In the genomic region with DNA sequence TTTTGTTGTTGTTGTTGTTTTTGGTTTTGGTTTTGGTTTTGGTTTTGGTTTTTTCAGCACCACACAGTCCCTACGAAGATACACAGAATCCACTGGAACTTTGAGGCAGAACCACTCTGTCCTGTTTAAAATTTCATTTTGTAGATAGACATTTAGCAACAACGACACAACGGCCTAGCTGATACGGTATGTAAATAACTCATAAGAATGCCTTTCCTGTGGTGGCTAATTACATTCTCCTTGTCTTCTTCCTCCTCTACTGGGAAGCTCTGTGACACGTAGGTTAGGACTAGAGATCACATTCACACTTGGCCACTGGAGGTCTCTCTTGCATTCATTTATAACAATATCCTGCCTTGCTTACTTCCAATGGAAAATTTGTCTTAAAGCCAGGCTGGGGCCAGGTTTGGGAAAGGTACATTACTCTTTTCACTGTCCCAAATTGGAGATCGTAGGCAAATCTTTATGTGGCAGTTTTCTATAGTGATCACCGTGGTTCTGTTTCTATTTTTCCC, we compare ENCODE assay signal across 10 mouse cellular contexts. TPM values are rescaled to one million over a fixed set of nuclear protein-coding genes. Genes with fewer than 3 reads are reported as not detected.
A peak's percentile ranks its signal among the peaks of the same experiment; 100 is the strongest.
DNase-seq lines count a peak whose midpoint lies in the region; ATAC-seq lines count a peak whose summit lies in the region.
"Had no signal": no experiment of that assay in that cellular context is flagged by ENCODE, and none has a peak within 500 bp of the region (broad histone marks: within the 10 kb centered on the region; RNA-seq: fewer than 3 reads in every experiment).

No protein-coding gene starts in this region.

- H3K4me1 ChIP-seq in forebrain, embryonic 16.5 days (replicated peaks; ENCODE audit: control insufficient read depth, insufficient read depth, low read length): no peaks in the 10 kb centered on the region
- H3K4me1 ChIP-seq in forebrain, embryonic 10.5 days: no peaks in the 10 kb centered on the region
- H3K4me1 ChIP-seq in neural tube, embryonic 11.5 days (ENCODE audit: control insufficient read depth, insufficient read depth, low read length): no peaks in the 10 kb centered on the region
- H3K4me1 ChIP-seq: neural tube, embryonic 13.5 days had no signal

- no peak overlapping the region for H3K4me3 ChIP-seq in forebrain, embryonic 16.5 days (replicated peaks; ENCODE audit: low read length)
- no peak overlapping the region for H3K4me3 ChIP-seq in forebrain, embryonic 10.5 days
- H3K4me3 ChIP-seq in neural tube, embryonic 11.5 days (ENCODE audit: low read depth, low read length): no peak overlapping the region
- H3K4me3 ChIP-seq: neural tube, embryonic 13.5 days had no signal

- H3K27ac ChIP-seq in forebrain, embryonic 16.5 days (ENCODE audit: low read length): no peak overlapping the region
- H3K27ac ChIP-seq in forebrain, embryonic 10.5 days: no peak overlapping the region
- H3K27ac ChIP-seq in neural tube, embryonic 11.5 days (ENCODE audit: low read depth, low read length): no peak overlapping the region
- H3K27ac ChIP-seq: neural tube, embryonic 13.5 days had no signal

- no peak overlapping the region for H3K9ac ChIP-seq in forebrain, embryonic 16.5 days (replicated peaks; ENCODE audit: low read depth, low read length)
- no peak overlapping the region for H3K9ac ChIP-seq in neural tube, embryonic 11.5 days (ENCODE audit: low read length)
- H3K9ac ChIP-seq: neural tube, embryonic 13.5 days had no signal

- H3K4me2 ChIP-seq in forebrain, embryonic 16.5 days (ENCODE audit: low read length): no peak overlapping the region
- no peak overlapping the region for H3K4me2 ChIP-seq in neural tube, embryonic 11.5 days (ENCODE audit: low read depth)
- H3K4me2 ChIP-seq: neural tube, embryonic 13.5 days had no signal

- H3K9me3 ChIP-seq in forebrain, embryonic 16.5 days (ENCODE audit: control insufficient read depth, low read length): no peaks in the 10 kb centered on the region
- no peaks in the 10 kb centered on the region for H3K9me3 ChIP-seq in forebrain, embryonic 10.5 days
- no peaks in the 10 kb centered on the region for H3K9me3 ChIP-seq in neural tube, embryonic 11.5 days (ENCODE audit: control insufficient read depth, low read length)
- H3K9me3 ChIP-seq: neural tube, embryonic 13.5 days had no signal

- peak; percentile 64; the same call in 1 of the 2 replicates for ATAC-seq in forebrain, embryonic 16.5 days
- ATAC-seq in neural tube, embryonic 11.5 days (ENCODE audit: insufficient read depth, low FRiP score, low TSS enrichment): no peak

- WGBS in forebrain, embryonic 16.5 days: 52% methylated on average over 7 of the region's 7 CpGs
- 49% methylated on average over 7 of the region's 7 CpGs for WGBS in forebrain, embryonic 10.5 days
- WGBS in neural tube, embryonic 11.5 days: 51% methylated on average over 7 of the region's 7 CpGs

- H3K36me3 ChIP-seq in forebrain, embryonic 16.5 days (ENCODE audit: control insufficient read depth, insufficient read depth): no peaks in the 10 kb centered on the region
- H3K36me3 ChIP-seq in forebrain, embryonic 10.5 days (replicated peaks): no peaks in the 10 kb centered on the region
- no peaks in the 10 kb centered on the region for H3K36me3 ChIP-seq in neural tube, embryonic 11.5 days (ENCODE audit: control insufficient read depth, insufficient read depth, low read length)
- H3K36me3 ChIP-seq: neural tube, embryonic 13.5 days had no signal

- no peaks in the 10 kb centered on the region for H3K27me3 ChIP-seq in forebrain, embryonic 16.5 days (replicated peaks; ENCODE audit: control insufficient read depth, insufficient read depth, low read length)
- H3K27me3 ChIP-seq in forebrain, embryonic 10.5 days (ENCODE audit: poor library complexity, severe bottlenecking): no peaks in the 10 kb centered on the region
- H3K27me3 ChIP-seq in neural tube, embryonic 11.5 days (ENCODE audit: control insufficient read depth, insufficient read depth, low read length): no peaks in the 10 kb centered on the region
- H3K27me3 ChIP-seq: neural tube, embryonic 13.5 days had no signal

- no peak for DNase-seq in forebrain, embryonic 10.5 days (ENCODE audit: extremely low spot score, low spot score)
- peak; percentile 11 for DNase-seq in neural tube, embryonic 11.5 days (ENCODE audit: low spot score)
- no peak for DNase-seq in neural tube, embryonic 10.5 days (ENCODE audit: extremely low spot score, low spot score)
- peak; percentile 40 for DNase-seq in embryo, embryonic 10.5 days (ENCODE audit: low spot score)
- DNase-seq in left cerebral cortex, adult 18-20 months (ENCODE audit: low spot score in 2 of 2): peak; percentile 7 to 30
- peak; percentile 3 for DNase-seq in right cerebral cortex, postnatal 4 days
- DNase-seq in urinary bladder, postnatal 10 days (ENCODE audit: low spot score): no peak

RNA-seq across cellular contexts. Expression of a gene that starts 24.0 kb away (rescaled TPM):
- polyA plus RNA-seq in forebrain, embryonic 16.5 days (2015; fragmentation: Nextera tagmentation; extraction: Ambion mirVana): not detected in 2 replicates
- polyA plus RNA-seq in forebrain, embryonic 10.5 days (2016; fragmentation: Nextera tagmentation; extraction: Ambion mirVana): not detected in 2 replicates
- not detected in 2 replicates for polyA plus RNA-seq in neural tube, embryonic 11.5 days (2014; fragmentation: Nextera tagmentation; extraction: Ambion mirVana)
- total RNA-seq in left cerebral cortex, adult 18-20 months (2021): not detected
- polyA plus RNA-seq: heart, embryonic 16.5 days; neural tube, embryonic 13.5 days had no signal

Comparison
In these comparisons a context has a peak if more than half of its experiments do, and no peak if none do; other contexts are left out.
1. DNase-seq: peak in neural tube, embryonic 11.5 days (single experiment), embryo, embryonic 10.5 days (single experiment), left cerebral cortex, adult 18-20 months (2 of 2) and right cerebral cortex, postnatal 4 days (single experiment); none in forebrain, embryonic 10.5 days (single experiment), neural tube, embryonic 10.5 days (single experiment) and urinary bladder, postnatal 10 days (single experiment).